Mouse (Mus musculus) liver, postnatal 0 days (tissue): ENCODE measurements at regions not wholly inside any gene's neighbourhood (a gene's known extent, or its start where the extent isn't known, plus 50 kb on each side); places are given as distances from the start of the nearest gene placed in this dataset.

Source experiments
- CTCF ChIP-seq: sonication (generic); IDR thresholded peaks from 2 replicates; pipeline ENCODE4 v1.5.1; 2016; ENCODE audit warnings: antibody characterized with exemption, low read depth
- EP300 ChIP-seq: IDR thresholded peaks from 2 replicates; pipeline ENCODE4 v1.6.1; 2016; ENCODE audit warnings: antibody characterized with exemption, low read depth, mild to moderate bottlenecking

- TF ChIP-seq EP300 (no peak), CTCF (no peak)
Measured at GRCm38 (mm10) chr10:100922976-100923375, 332.7 kb downstream of the 1700017N19Rik start.
